Mouse (Mus musculus): ENCODE measurements around the gene Fggy.

- TF ChIP-seq HCFC1 (IDR thresholded peaks at IDR 0.05; ENCODE audit: borderline replicate concordance, insufficient read depth, low read length) (no peak), ZNF384 (IDR thresholded peaks at IDR 0.05; ENCODE audit: low read depth, low read length) (no peak), ZC3H11A (IDR thresholded peaks at IDR 0.05; ENCODE audit: borderline replicate concordance, low read depth, low read length) (no peak), MAFK (IDR thresholded peaks at IDR 0.05; ENCODE audit: insufficient read depth, low read depth, low read length) (no peak), CHD2 (IDR thresholded peaks at IDR 0.05; ENCODE audit: low read depth, low read length) (no peak)
These were observed 106.3 kb downstream of the Fggy start for GRCm38 (mm10) chr4:95663596-95663995.

Data from ES-E14 (cell line).